Comparison of ENCODE assay signal across 10 mouse cellular contexts in genomic region chr11:100724919-100725512, GRCm38 (mm10). TPM values are rescaled to one million over a fixed set of nuclear protein-coding genes. Genes with fewer than 3 reads are reported as not detected.
DNase-seq lines count a peak whose midpoint lies in the region; ATAC-seq and TF ChIP-seq lines count a peak whose summit lies in the region.
"Had no signal": no experiment of that assay in that cellular context is flagged by ENCODE, and none has a peak within 500 bp of the region (broad histone marks: within the 10 kb centered on the region; RNA-seq: fewer than 3 reads in every experiment).

No protein-coding gene starts in this region.

- H3K9me3 ChIP-seq in E14TG2a.4 (ENCODE audit: low read length), result no peaks in the 10 kb centered on the region
- H3K9me3 ChIP-seq in heart, postnatal 0 days (replicated peaks; ENCODE audit: control insufficient read depth, low read length), result no peaks in the 10 kb centered on the region
- H3K9me3 ChIP-seq: hindbrain, embryonic 12.5 days; neural tube, embryonic 15.5 days had no signal

- peak; percentile 44; the same call in 1 of the 2 replicates for TF ChIP-seq POLR2A in lung, adult 2 months (IDR thresholded peaks at IDR 0.05; ENCODE audit: borderline replicate concordance, extremely low read depth, low read depth, low read length)

- no peaks in the 10 kb centered on the region for H3K27me3 ChIP-seq in E14TG2a.4 (ENCODE audit: insufficient read depth, low read length)
- H3K27me3 ChIP-seq in heart, postnatal 0 days (ENCODE audit: control insufficient read depth, insufficient read depth, low read length), result no peaks in the 10 kb centered on the region
- H3K27me3 ChIP-seq: hindbrain, embryonic 12.5 days; neural tube, embryonic 15.5 days had no signal

- peak; percentile 44; the same call in 1 of the 2 replicates for ATAC-seq in heart, postnatal 0 days (ENCODE audit: insufficient read depth, low read depth)

- no peak overlapping the region for H3K9ac ChIP-seq in heart, postnatal 0 days (replicated peaks; ENCODE audit: low read depth, low read length)
- H3K9ac ChIP-seq: hindbrain, embryonic 12.5 days; neural tube, embryonic 15.5 days had no signal

- H3K36me3 ChIP-seq in E14TG2a.4 (ENCODE audit: insufficient read depth, low read length), result peaks cover 59% of the 10 kb centered on the region
- peaks cover 7% of the 10 kb centered on the region; the same call in 1 of the 2 replicates for H3K36me3 ChIP-seq in heart, postnatal 0 days (replicated peaks; ENCODE audit: control insufficient read depth, insufficient read depth, low read length)

- H3K4me3 ChIP-seq in E14TG2a.4 (replicated peaks; ENCODE audit: low read length), result peak overlapping the region; percentile 37; the same call in 1 of the 2 replicates
- no peak overlapping the region for H3K4me3 ChIP-seq in heart, postnatal 0 days (ENCODE audit: low read depth, low read length)
- no peak overlapping the region for H3K4me3 ChIP-seq in lung, adult 2 months (replicated peaks; ENCODE audit: extremely low read depth, low read depth, low read length)
- H3K4me3 ChIP-seq: hindbrain, embryonic 12.5 days; neural tube, embryonic 15.5 days had no signal

- no peak for TF ChIP-seq CTCF in E14TG2a.4 (conservative IDR thresholded peaks at IDR 0.05; ENCODE audit: low read length)
- TF ChIP-seq CTCF in heart, postnatal 0 days (IDR thresholded peaks at IDR 0.05; ENCODE audit: low read depth), result no peak
- TF ChIP-seq CTCF in lung, adult 2 months (IDR thresholded peaks at IDR 0.05; ENCODE audit: insufficient read depth, low read length), result no peak

- no peak for TF ChIP-seq EP300 in heart, postnatal 0 days (IDR thresholded peaks at IDR 0.05; ENCODE audit: low read depth)

- H3K4me1 ChIP-seq in E14TG2a.4 (replicated peaks; ENCODE audit: low read depth, low read length), result peaks cover 91% of the 10 kb centered on the region
- H3K4me1 ChIP-seq in heart, postnatal 0 days (ENCODE audit: control insufficient read depth, insufficient read depth), result peaks cover 55% of the 10 kb centered on the region
- peaks cover 41% of the 10 kb centered on the region for H3K4me1 ChIP-seq in lung, adult 2 months (ENCODE audit: control insufficient read depth, insufficient read depth, low read length)

- no peak overlapping the region for H3K4me2 ChIP-seq in heart, postnatal 0 days (ENCODE audit: low read depth, low read length)
- H3K4me2 ChIP-seq: hindbrain, embryonic 12.5 days; neural tube, embryonic 15.5 days had no signal

- WGBS in heart, postnatal 0 days, result 33% methylated on average over 5 of the region's 5 CpGs
- WGBS in lung, adult 2 months, result 17% methylated on average over 5 of the region's 5 CpGs

- peak overlapping the region; percentile 73 for H3K27ac ChIP-seq in heart, postnatal 0 days (ENCODE audit: low read depth)
- H3K27ac ChIP-seq: hindbrain, embryonic 12.5 days; neural tube, embryonic 15.5 days had no signal

- peak; percentile 52 for DNase-seq in R1 (ENCODE audit: low read depth, low spot score)
- DNase-seq in heart, postnatal 0 days (ENCODE audit: low spot score), result peak; percentile 54
- DNase-seq in lung, adult 2 months, result peak; percentile 30
- DNase-seq in right cerebral cortex, postnatal 36 days (ENCODE audit: low spot score in 2 of 2), result no peak
- DNase-seq in adrenal gland, postnatal 14 days, result no peak
- no peak for DNase-seq in adrenal gland, adult 2 months

RNA-seq across cellular contexts. Expression of gene Hspb9, which starts 11.4 kb away (rescaled TPM):
- total RNA-seq in heart, postnatal 0 days (2014; rRNA removed; ENCODE audit: low replicate concordance), result not detected in 2 replicates
- 0.22 TPM in 1 of 2 replicates, not detected in the other for polyA plus RNA-seq in heart, postnatal 0 days (2015; fragmentation: Nextera tagmentation; extraction: Ambion mirVana)
- 0.36 TPM in 1 of 2 replicates, not detected in the other for polyA plus RNA-seq in lung, adult 2 months (2012; rRNA removed)
- total RNA-seq in adrenal gland, postnatal 14 days (2021), result not detected in 2 replicates
- total RNA-seq in adrenal gland, adult 2 months (2021), result not detected
- polyA plus RNA-seq in adrenal gland, adult 2 months (2012; rRNA removed), result not detected in 2 replicates
- total RNA-seq: adrenal gland, postnatal 36 days had no signal
- polyA plus RNA-seq: neural tube, embryonic 15.5 days had no signal

RNA-seq across cellular contexts. Expression of gene Kat2a, which starts 12.8 kb away (rescaled TPM):
- total RNA-seq in heart, postnatal 0 days (2014; rRNA removed; ENCODE audit: low replicate concordance), result 15.2 and 17.6 TPM in 2 replicates
- 15.8 and 16.1 TPM in 2 replicates for polyA plus RNA-seq in heart, postnatal 0 days (2015; fragmentation: Nextera tagmentation; extraction: Ambion mirVana)
- polyA plus RNA-seq in lung, adult 2 months (2012; rRNA removed), result 27.3 and 28.2 TPM in 2 replicates
- 39.9 and 44.6 TPM in 2 replicates for total RNA-seq in adrenal gland, postnatal 14 days (2021)
- 10 to 100 TPM; 42.5 to 42.6 TPM for total RNA-seq in adrenal gland, adult 2 months (2021)
- polyA plus RNA-seq in adrenal gland, adult 2 months (2012; rRNA removed), result 73.5 and 85.1 TPM in 2 replicates

RNA-seq across cellular contexts. Expression of gene Rab5c, which starts 13.0 kb away (rescaled TPM):
- total RNA-seq in heart, postnatal 0 days (2014; rRNA removed; ENCODE audit: low replicate concordance), result 99.1 and 117 TPM in 2 replicates
- polyA plus RNA-seq in heart, postnatal 0 days (2015; fragmentation: Nextera tagmentation; extraction: Ambion mirVana), result 11.0 and 12.0 TPM in 2 replicates
- polyA plus RNA-seq in lung, adult 2 months (2012; rRNA removed), result 235 and 252 TPM in 2 replicates
- total RNA-seq in adrenal gland, postnatal 14 days (2021), result 170 and 175 TPM in 2 replicates
- 100 to 1,000 TPM; 191 to 196 TPM for total RNA-seq in adrenal gland, adult 2 months (2021)
- polyA plus RNA-seq in adrenal gland, adult 2 months (2012; rRNA removed), result 201 and 238 TPM in 2 replicates

RNA-seq across cellular contexts. Expression of gene Dhx58, which starts 20.9 kb away (rescaled TPM):
- total RNA-seq in heart, postnatal 0 days (2014; rRNA removed; ENCODE audit: low replicate concordance), result 3.6 and 9.1 TPM in 2 replicates
- 1.3 and 1.4 TPM in 2 replicates for polyA plus RNA-seq in heart, postnatal 0 days (2015; fragmentation: Nextera tagmentation; extraction: Ambion mirVana)
- 8.2 and 9.8 TPM in 2 replicates for polyA plus RNA-seq in lung, adult 2 months (2012; rRNA removed)
- 15.8 and 16.2 TPM in 2 replicates for total RNA-seq in adrenal gland, postnatal 14 days (2021)
- total RNA-seq in adrenal gland, adult 2 months (2021), result 10 to 100 TPM; 29.2 to 60.7 TPM
- 30.2 and 42.2 TPM in 2 replicates for polyA plus RNA-seq in adrenal gland, adult 2 months (2012; rRNA removed)

RNA-seq across cellular contexts. Expression of gene Zfp385c, which starts 32.8 kb away (rescaled TPM):
- total RNA-seq in heart, postnatal 0 days (2014; rRNA removed; ENCODE audit: low replicate concordance), result not detected in 2 replicates
- polyA plus RNA-seq in heart, postnatal 0 days (2015; fragmentation: Nextera tagmentation; extraction: Ambion mirVana), result 0.25 and 0.40 TPM in 2 replicates
- polyA plus RNA-seq in lung, adult 2 months (2012; rRNA removed), result 0.36 and 4.9 TPM in 2 replicates
- total RNA-seq in adrenal gland, postnatal 14 days (2021), result 0.19 TPM in 1 of 2 replicates, not detected in the other
- under 1 TPM in 1 of 2 experiments, not detected in 1; 0.59 TPM for total RNA-seq in adrenal gland, adult 2 months (2021)
- 0.75 and 0.84 TPM in 2 replicates for polyA plus RNA-seq in adrenal gland, adult 2 months (2012; rRNA removed)

Comparison
In these comparisons a context has a peak if more than half of its experiments do, and no peak if none do; other contexts are left out.
1. DNase-seq: peak in R1 (single experiment), heart, postnatal 0 days (single experiment) and lung, adult 2 months (single experiment); none in right cerebral cortex, postnatal 36 days (0 of 2), adrenal gland, postnatal 14 days (single experiment) and adrenal gland, adult 2 months (single experiment).